Mouse (Mus musculus) forebrain, postnatal 0 days (tissue): ENCODE measurements around the gene Als2cr12. TPM values are rescaled to one million over a fixed set of nuclear protein-coding genes. Genes with fewer than 3 reads are reported as not detected.
"Not testable (repeated sequence)": the region's sequence is repeated elsewhere in the genome, so short reads cannot be mapped to it uniquely, and the experiment has no call there.

ENCODE experiments used
- ATAC-seq: fragments of 200-750 bp; cut with Nextera tagmentation; 2 replicates; pipeline ENCODE4 v1.8.0; 2017; ENCODE audit warnings: mild to moderate bottlenecking, moderate library complexity
- DNase-seq: peaks from one replicate; pipeline ENCODE4 v3.0.0-alpha.2; 2015
- H3K27ac ChIP-seq: fragments of 300-500 bp; sonication (generic); 2 replicates; pipeline ENCODE4 v1.5.1; 2014; ENCODE audit warnings: low read depth, mild to moderate bottlenecking, antibody characterized with exemption, low read length, moderate library complexity, mixed read lengths
- H3K27me3 ChIP-seq: fragments of 300-500 bp; sonication (generic); 2 replicates; pipeline ENCODE4 v1.6.1; 2014; ENCODE audit warnings: mild to moderate bottlenecking, low read length, mixed read lengths; ENCODE audit not compliant: insufficient read depth
- H3K36me3 ChIP-seq: fragments of 300-500 bp; sonication (generic); 2 replicates; pipeline ENCODE4 v1.6.1; 2014; ENCODE audit warnings: mild to moderate bottlenecking, moderate library complexity; ENCODE audit not compliant: insufficient read depth
- H3K4me1 ChIP-seq: fragments of 300-500 bp; sonication (generic); 2 replicates; pipeline ENCODE4 v1.6.1; 2014; ENCODE audit warnings: antibody characterized with exemption; ENCODE audit not compliant: insufficient read depth
- H3K4me2 ChIP-seq: fragments of 300-500 bp; sonication (generic); 2 replicates; pipeline ENCODE4 v1.6.1; 2014; ENCODE audit warnings: low read depth, mild to moderate bottlenecking, moderate library complexity
- H3K4me3 ChIP-seq: fragments of 300-500 bp; sonication (generic); 2 replicates; pipeline ENCODE4 v1.5.1; 2014; ENCODE audit warnings: low read depth, low read length, mixed read lengths
- H3K9ac ChIP-seq: fragments of 300-500 bp; sonication (generic); 2 replicates; pipeline ENCODE4 v1.6.1; 2014; ENCODE audit warnings: mild to moderate bottlenecking
- H3K9me3 ChIP-seq: fragments of 300-500 bp; sonication (generic); 2 replicates; pipeline ENCODE4 v1.6.1; 2016; ENCODE audit warnings: low read length
- CTCF ChIP-seq: sonication (generic); IDR thresholded peaks from 2 replicates; pipeline ENCODE4 v1.5.1; 2016; ENCODE audit warnings: antibody characterized with exemption, control low read depth, low read depth
- WGBS: fragments of 180-500 bp; shearing (Covaris S2); extraction: QIAGEN DNeasy Blood & Tissue Kit; methylation state at CpG from one replicate; pipeline ENCODE4 v1.1.7; 2014; 5-methylcytosine and 5-hydroxymethylcytosine counted together
- polyA plus RNA-seq: library from polyadenylated mRNA; unstranded; fragments of >200 nt; fragmentation: Nextera tagmentation; extraction: Ambion mirVana; gene quantifications from 2 replicates; pipeline ENCODE4 v1.2.1, GENCODE M21; 2015
- total RNA-seq: library from RNA; depleted of rRNA; stranded (reverse); fragments of >200 nt; gene quantifications from 2 replicates; pipeline ENCODE4 v1.2.3, GENCODE M21; 2014; rRNA removed

Gene Als2cr12
- total and polyA plus RNA-seq, 2 experiments from 2014 or later, result 0.12 TPM; not detected in 1

- ATAC-seq, result no peak
- Histone ChIP-seq H3K9me3 (no peaks in the 10 kb centered on the region), H3K27ac (no peak overlapping the region), H3K4me3 (no peak overlapping the region), H3K27me3 (no peaks in the 10 kb centered on the region), H3K36me3 (no peaks in the 10 kb centered on the region), H3K4me1 (no peaks in the 10 kb centered on the region), H3K9ac (no peak overlapping the region), H3K4me2 (no peak overlapping the region)
- no peak for DNase-seq
- WGBS, result 88% methylated on average over 1 of the region's 1 CpGs
- TF ChIP-seq CTCF, result no peak
Measured at GRCm38 (mm10) chr1:58610166-58610565, 85.6 kb downstream of the Als2cr12 start.

DNA sequence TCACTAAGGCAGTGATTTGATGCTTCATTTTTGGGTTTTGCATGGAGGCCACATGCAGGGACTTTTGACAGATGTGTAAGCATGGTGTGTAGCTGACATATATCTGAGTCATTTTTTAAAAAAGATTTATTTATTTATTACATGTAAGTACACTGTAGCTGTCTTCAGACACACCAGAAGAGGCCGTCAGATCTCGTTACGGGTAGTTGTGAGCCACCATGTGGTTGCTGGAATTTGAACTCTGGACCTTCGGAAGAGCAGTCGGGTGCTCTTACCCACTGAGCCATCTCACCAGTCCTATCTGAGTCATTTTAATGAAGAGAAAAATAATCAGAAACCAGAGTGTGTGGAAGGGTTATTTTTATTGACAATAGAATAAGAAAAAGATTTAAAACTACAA lies 86.2 kb downstream of the Als2cr12 start:
- not testable (repeated sequence) for DNase-seq, H3K9ac ChIP-seq, H3K27me3 ChIP-seq, H3K4me2 ChIP-seq, H3K4me1 ChIP-seq, H3K36me3 ChIP-seq, H3K9me3 ChIP-seq, H3K27ac ChIP-seq, ATAC-seq, H3K4me3 ChIP-seq
- 93% methylated on average over 5 of the region's 5 CpGs for WGBS

GRCm38 (mm10) chr1:58603738-58604137 lies 92.1 kb downstream of the Als2cr12 start:
- H3K27ac ChIP-seq, result no peak overlapping the region
- H3K4me1 ChIP-seq, result no peaks in the 10 kb centered on the region
- no peak overlapping the region for H3K9ac ChIP-seq
- WGBS, result 82% methylated on average over 4 of the region's 4 CpGs
- no peaks in the 10 kb centered on the region for H3K36me3 ChIP-seq
- H3K4me2 ChIP-seq, result no peak overlapping the region
- H3K9me3 ChIP-seq, result no peaks in the 10 kb centered on the region
- no peak overlapping the region for H3K4me3 ChIP-seq
- TF ChIP-seq CTCF, result no peak
- DNase-seq (no peak), ATAC-seq (no peak)
- no peaks in the 10 kb centered on the region for H3K27me3 ChIP-seq

GRCm38 (mm10) chr1:58602681-58603080 lies 93.1 kb downstream of the Als2cr12 start:
- Histone ChIP-seq H3K9me3 (no peaks in the 10 kb centered on the region), H3K4me3 (no peak overlapping the region), H3K4me1 (no peaks in the 10 kb centered on the region), H3K4me2 (no peak overlapping the region), H3K27ac (no peak overlapping the region), H3K36me3 (no peaks in the 10 kb centered on the region), H3K9ac (no peak overlapping the region), H3K27me3 (no peaks in the 10 kb centered on the region)
- 87% methylated on average over 4 of the region's 4 CpGs for WGBS
- TF ChIP-seq CTCF, result no peak
- ATAC-seq (no peak), DNase-seq (no peak)

Other genes starting within 250 kb of the Als2cr12 start
- gene Orc2, start 190.9 kb downstream of the Als2cr12 start, total RNA-seq, result 24.1 and 68.5 TPM in 2 replicates
- 17.0 and 21.6 TPM in 2 replicates for gene Orc2, start 190.9 kb downstream of the Als2cr12 start, polyA plus RNA-seq
- gene Fam126b, start 109.7 kb downstream of the Als2cr12 start, total RNA-seq, result 19.3 and 25.4 TPM in 2 replicates
- gene Fam126b, start 109.7 kb downstream of the Als2cr12 start, polyA plus RNA-seq, result 5.4 and 12.5 TPM in 2 replicates
- 98.4 and 118 TPM in 2 replicates for gene Ndufb3, start 109.6 kb downstream of the Als2cr12 start, total RNA-seq
- gene Ndufb3, start 109.6 kb downstream of the Als2cr12 start, polyA plus RNA-seq, result 198 and 249 TPM in 2 replicates
- 24.5 and 35.4 TPM in 2 replicates for gene Cflar, start 15.5 kb upstream of the Als2cr12 start, total RNA-seq
- 20.2 and 21.2 TPM in 2 replicates for gene Cflar, start 15.5 kb upstream of the Als2cr12 start, polyA plus RNA-seq
- 4.5 and 5.4 TPM in 2 replicates for gene Casp8, start 99.4 kb upstream of the Als2cr12 start, total RNA-seq
- gene Casp8, start 99.4 kb upstream of the Als2cr12 start, polyA plus RNA-seq, result 1.9 and 3.3 TPM in 2 replicates